Mouse (Mus musculus): ENCODE results near the gene Prss53. TPM values are rescaled to one million over a fixed set of nuclear protein-coding genes. Genes with fewer than 3 reads are reported as not detected.
A peak's percentile ranks its signal among the peaks of the same experiment; 100 is the strongest.
"Not testable (repeated sequence)": the region's sequence is repeated elsewhere in the genome, so short reads cannot be mapped to it uniquely, and the experiment has no call there.

The Prss53 gene
- total and polyA plus RNA-seq, 3 experiments, result 1.0 to 3.0 (median 1.2) TPM

GRCm38 (mm10) chr7:127912190-127912871, 21.6 kb upstream of the Prss53 start, which contains the start of gene Kat8:
Gene Kat8 (plus strand): TSS chr7:127912516.
- DNase-seq, result peak; percentile 93

DNA sequence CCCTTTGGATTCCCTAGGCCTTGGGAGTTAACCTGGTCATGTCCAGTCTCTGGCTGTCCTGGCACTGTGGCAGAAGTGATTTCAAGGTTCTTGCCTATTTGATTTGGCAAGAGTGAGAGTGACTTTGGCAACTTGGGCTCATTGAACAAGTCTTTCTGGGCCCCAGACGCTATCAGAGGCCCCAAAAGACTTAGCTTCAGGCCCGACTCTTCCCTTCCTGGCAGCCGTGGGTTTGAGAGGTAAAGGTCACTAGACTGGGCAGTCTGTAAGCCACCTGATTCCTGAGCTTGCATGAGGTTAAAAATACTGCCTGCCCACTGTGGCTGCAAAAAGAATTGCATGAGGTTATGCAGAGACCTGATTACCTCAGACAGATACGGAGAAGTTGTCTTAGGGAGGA, 17.9 kb upstream of the Prss53 start:
- DNase-seq, result no peak

DNA sequence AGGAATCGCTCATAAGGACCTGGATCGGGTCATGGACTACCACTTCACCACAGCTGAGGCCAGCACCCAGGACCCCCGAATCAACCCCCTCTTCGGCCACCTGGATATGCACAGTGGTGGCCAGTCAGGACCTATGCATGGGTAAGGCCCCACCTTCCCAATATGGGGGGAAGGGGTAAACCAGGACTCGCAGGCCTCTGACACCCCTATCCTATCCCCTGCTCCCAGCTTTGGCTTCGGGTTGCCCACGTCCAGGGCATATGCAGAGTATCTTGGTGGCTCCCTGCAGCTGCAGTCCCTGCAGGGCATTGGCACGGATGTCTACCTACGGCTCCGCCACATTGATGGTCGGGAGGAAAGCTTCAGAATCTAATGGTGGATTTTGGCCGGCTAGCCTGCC, 17.2 kb upstream of the Prss53 start:
- DNase-seq, result no peak

GRCm38 (mm10) chr7:127903971-127904796, 13.4 kb upstream of the Prss53 start, which contains the start of gene Bckdk:
Gene Bckdk (plus strand): TSS chr7:127904082.
- peak; percentile 87 for DNase-seq

DNA sequence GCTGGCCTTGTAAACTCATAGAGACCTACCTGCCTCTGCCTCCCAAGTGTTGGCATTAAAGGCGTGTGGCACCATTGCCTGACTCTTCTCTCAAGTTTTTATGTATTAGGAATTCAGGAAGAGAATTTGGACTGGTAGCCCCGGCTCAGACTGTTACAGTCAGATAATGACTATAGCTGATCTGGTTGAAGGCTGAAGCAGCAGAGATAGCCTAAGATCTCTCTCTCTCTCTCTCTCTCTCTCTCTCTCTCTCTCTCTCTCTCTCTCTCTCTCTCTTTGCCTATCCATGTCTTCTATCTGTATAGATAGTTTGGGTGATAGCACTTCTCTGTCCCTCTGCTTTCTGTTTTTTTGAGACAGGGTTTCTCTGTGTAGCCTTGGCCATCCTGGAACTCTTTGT, 11.0 kb upstream of the Prss53 start:
- no peak for DNase-seq

- no peak for DNase-seq
Measured at GRCm38 (mm10) chr7:127899997-127900396, 9.2 kb upstream of the Prss53 start.

- no peak for DNase-seq
Measured at GRCm38 (mm10) chr7:127898179-127898956, 7.6 kb upstream of the Prss53 start.

DNA sequence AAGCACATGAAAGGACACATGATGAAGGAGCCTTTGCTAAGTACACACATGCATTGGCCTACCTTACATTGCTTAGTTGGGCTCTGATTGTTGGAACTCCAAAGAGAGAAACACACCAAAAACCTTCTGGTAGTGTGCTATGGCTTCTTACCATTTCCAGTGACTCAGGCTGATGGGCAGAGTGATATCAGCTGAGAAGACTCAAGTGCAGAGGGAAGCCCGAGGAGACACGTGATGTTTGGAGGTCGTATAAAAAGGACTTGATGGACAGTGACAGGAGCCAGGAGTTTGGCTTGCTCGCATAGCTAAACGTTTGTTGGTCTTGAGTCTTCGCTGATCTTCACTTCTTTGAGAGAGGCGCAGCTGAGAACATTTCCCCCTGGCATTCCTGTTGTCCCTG, 6.8 kb upstream of the Prss53 start:
- no peak for DNase-seq

DNA sequence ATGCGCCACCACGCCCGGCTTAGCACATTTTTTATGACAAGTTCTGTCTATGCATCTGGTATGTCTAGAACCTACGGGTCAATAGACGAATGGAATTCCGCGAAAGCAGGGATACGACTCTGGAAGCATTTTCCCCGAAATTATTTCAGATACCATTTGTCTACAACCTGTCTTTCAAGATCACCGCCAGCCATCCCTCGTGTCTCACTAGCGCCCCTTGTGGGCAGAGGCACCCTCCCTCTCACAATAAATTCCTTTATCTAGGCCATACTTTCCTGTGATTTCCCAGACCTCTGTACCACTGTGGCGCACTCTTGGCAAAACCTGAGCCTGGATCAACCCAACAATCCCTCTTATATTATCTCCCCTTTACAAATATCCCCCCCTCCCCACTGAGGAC, 5.6 kb upstream of the Prss53 start:
- peak; percentile 49 for DNase-seq

GRCm38 (mm10) chr7:127895891-127896290, 5.1 kb upstream of the Prss53 start:
- not testable (repeated sequence) for DNase-seq

- DNase-seq, result peak; percentile 98
Measured at GRCm38 (mm10) chr7:127895442-127895841, 4.7 kb upstream of the Prss53 start, which contains the start of the genes Gm21974 and Vkorc1. Gene Gm21974 (minus strand): TSS chr7:127895454. Gene Vkorc1 (minus strand): TSS chr7:127895617.

- no peak for DNase-seq
Measured at GRCm38 (mm10) chr7:127894480-127894879, 3.7 kb upstream of the Prss53 start.

- no peak for DNase-seq
Measured at GRCm38 (mm10) chr7:127888821-127889220, 1.9 kb downstream of the Prss53 start.

GRCm38 (mm10) chr7:127887781-127888180, 3.0 kb downstream of the Prss53 start:
- no peak for DNase-seq

DNA sequence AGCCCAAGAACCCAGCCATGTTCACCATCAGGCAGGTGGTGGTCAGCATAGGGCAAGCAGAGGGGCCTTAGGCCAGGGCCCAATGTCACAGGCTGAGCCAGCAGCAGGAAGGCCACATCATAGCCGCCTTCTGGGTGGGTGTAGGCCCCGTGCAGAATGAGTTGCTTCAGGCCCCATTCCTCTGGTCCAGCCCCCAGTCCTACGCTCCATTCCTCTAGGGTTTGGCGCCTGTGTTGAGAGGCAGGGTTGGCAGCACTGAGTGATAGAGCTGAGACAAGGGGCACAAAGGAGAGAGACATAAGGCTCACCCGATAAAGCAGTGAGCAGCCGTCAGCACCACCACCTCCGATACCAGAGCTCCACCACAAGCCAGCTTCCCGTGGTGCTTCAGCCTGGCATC, 3.6 kb downstream of the Prss53 start:
- no peak for DNase-seq

DNA sequence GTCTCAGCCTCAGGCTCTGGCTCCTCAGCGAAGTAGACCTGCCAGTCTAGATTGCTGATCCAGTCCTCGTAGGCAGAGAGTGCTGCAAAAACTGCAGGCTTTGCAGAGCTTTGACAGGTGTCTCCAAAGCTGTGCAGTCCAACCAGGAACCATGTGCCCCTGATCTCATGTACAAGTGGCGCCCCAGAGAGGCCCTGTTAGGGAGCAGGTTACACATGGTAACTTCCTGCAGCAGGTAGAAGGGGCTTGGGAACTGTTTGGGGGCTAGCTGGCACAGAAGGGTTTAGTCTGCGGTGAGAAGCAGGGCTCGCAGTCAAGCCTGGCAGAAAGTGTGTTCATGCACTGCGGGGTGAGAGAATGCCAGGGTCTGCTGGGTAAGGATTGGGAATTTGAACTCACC, 4.2 kb downstream of the Prss53 start:
- DNase-seq, result no peak

- DNase-seq, result peak; percentile 48
Measured at GRCm38 (mm10) chr7:127885951-127886350, 4.8 kb downstream of the Prss53 start.

DNA sequence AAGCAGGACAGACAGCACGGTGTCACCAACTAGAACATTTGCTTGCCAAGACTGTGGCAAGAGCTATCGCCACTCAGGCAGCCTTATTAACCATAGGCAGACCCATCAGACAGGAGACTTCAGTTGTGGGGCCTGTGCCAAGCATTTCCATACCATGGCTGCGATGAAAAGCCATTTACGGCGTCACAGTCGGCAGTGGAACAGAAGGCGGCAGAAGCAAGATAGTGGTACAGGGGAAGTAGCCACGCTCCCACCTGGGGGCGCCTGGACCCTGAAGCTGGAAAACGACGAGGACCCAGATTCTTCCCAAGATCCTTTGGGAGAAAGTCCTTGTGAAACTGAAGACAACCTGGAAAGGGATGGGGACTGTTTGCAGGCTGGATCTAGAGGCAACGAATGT, 10.3 kb downstream of the Prss53 start:
- DNase-seq, result no peak

GRCm38 (mm10) chr7:127879301-127879700, 11.5 kb downstream of the Prss53 start:
- no peak for DNase-seq

DNA sequence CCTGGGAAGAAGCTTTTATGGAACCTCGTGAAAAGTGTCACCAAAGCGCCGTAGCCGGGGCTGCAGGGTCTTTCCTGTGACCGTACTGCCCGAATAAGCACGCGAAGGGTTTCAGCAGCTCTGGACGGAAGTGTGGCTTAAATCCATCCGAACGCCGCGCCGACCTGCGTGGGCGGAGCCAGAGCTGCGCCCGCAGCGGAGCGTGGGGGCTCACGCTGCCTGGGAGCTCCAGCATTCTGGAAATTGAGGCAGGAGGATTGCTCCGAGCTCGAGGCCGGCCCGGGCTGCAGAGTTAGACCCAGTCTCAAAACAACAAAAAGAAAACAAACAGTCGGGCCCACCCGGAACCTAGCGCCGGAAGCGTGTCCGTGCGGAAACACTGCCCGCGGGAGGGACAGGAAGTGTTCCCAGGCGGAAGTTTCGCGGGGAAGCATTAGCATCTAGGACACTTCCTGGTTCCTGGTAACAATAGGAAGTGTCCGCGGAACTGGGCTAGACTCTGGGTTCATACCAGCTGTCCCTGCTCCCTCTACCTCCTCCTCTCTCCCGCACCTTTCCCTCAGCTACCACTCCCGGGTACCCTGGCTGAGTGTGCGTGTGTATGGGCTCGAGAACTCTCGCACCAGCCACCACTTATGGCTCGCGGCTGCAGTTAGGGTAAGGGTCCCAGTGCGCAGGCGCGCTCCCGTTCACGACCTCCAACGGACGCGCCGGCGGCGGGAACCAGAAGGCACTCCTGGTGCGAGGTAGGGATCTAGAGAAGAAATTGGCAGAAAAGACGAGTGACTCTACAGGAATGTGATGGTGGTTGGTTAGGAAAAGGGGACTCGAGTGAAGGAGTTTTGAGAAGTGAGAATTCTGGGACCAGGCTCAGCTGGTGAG, 14.1 kb downstream of the Prss53 start, which contains the start of gene Zfp668:
Zfp668 (minus strand) TSS at position 362 of the 882 bp plus-strand sequence.
- DNase-seq, result peak; percentile 91

GRCm38 (mm10) chr7:127876041-127876466, 14.7 kb downstream of the Prss53 start, which contains the start of gene Zfp646:
Gene Zfp646 (plus strand): TSS chr7:127876221.
- peak; percentile 88 for DNase-seq
